Mouse (Mus musculus): ENCODE data around the gene Abracl.

Gene Abracl

GRCm38 (mm10) chr10:18021576-18022311 is 1.3 kb downstream of the Abracl start:
- peak; percentile 8 for DNase-seq (ENCODE audit: low read depth, low spot score)

- DNase-seq (ENCODE audit: low read depth, low spot score), result peak; percentile 69
Measured at GRCm38 (mm10) chr10:18020846-18021245, 2.2 kb downstream of the Abracl start.

GRCm38 (mm10) chr10:18020443-18020842 is 2.6 kb downstream of the Abracl start:
- DNase-seq (ENCODE audit: low read depth, low spot score), result peak; percentile 5

GRCm38 (mm10) chr10:18011761-18012160 is 11.3 kb downstream of the Abracl start:
- DNase-seq (ENCODE audit: low read depth, low spot score), result no peak

GRCm38 (mm10) chr10:18009744-18010143 is 13.3 kb downstream of the Abracl start:
- DNase-seq (ENCODE audit: low read depth, low spot score), result no peak

- DNase-seq (ENCODE audit: low read depth, low spot score), result peak; percentile 79
Measured at GRCm38 (mm10) chr10:18008118-18008517, 15.0 kb downstream of the Abracl start.

- DNase-seq (ENCODE audit: low read depth, low spot score), result peak; percentile 66
Measured at GRCm38 (mm10) chr10:18007243-18007642, 15.8 kb downstream of the Abracl start.

GRCm38 (mm10) chr10:18006756-18007155 is 16.3 kb downstream of the Abracl start:
- DNase-seq (ENCODE audit: low read depth, low spot score), result no peak

GRCm38 (mm10) chr10:18005136-18005955 is 17.7 kb downstream of the Abracl start:
- DNase-seq (ENCODE audit: low read depth, low spot score), result no peak

- no peak for DNase-seq (ENCODE audit: low read depth, low spot score)
Measured at GRCm38 (mm10) chr10:18003966-18004637, 19.0 kb downstream of the Abracl start.

- DNase-seq (ENCODE audit: low read depth, low spot score), result no peak
Measured at GRCm38 (mm10) chr10:17990576-17990975, 32.5 kb downstream of the Abracl start.

- DNase-seq (ENCODE audit: low read depth, low spot score), result no peak
Measured at GRCm38 (mm10) chr10:17989136-17989535, 34.0 kb downstream of the Abracl start.

GRCm38 (mm10) chr10:17987823-17988423 is 35.2 kb downstream of the Abracl start:
- no peak for DNase-seq (ENCODE audit: low read depth, low spot score)

GRCm38 (mm10) chr10:17983313-17983712 is 39.8 kb downstream of the Abracl start:
- peak; percentile 74 for DNase-seq (ENCODE audit: low read depth, low spot score)

- no peak for DNase-seq (ENCODE audit: low read depth, low spot score)
Measured at GRCm38 (mm10) chr10:17966090-17966489, 57.0 kb downstream of the Abracl start.
